Mouse (Mus musculus) stomach, embryonic 16.5 days (tissue): ENCODE measurements around the gene Extl1. TPM values are rescaled to one million over a fixed set of nuclear protein-coding genes. Genes with fewer than 3 reads are reported as not detected.

ENCODE experiments used
- ATAC-seq: fragments of 200-750 bp; cut with Nextera tagmentation; 2 replicates; pipeline ENCODE4 v1.8.0; 2017; ENCODE audit warnings: moderate number of reproducible peaks, moderate TSS enrichment; ENCODE audit not compliant: insufficient read depth, low FRiP score
- H3K27ac ChIP-seq: fragments of 300-500 bp; sonication (generic); 2 replicates; pipeline ENCODE4 v1.5.1; 2014; ENCODE audit warnings: low read length
- H3K27me3 ChIP-seq: fragments of 300-500 bp; sonication (generic); 2 replicates; pipeline ENCODE4 v1.6.1; 2014; ENCODE audit warnings: low read length, control low read depth, mixed read lengths; ENCODE audit not compliant: control insufficient read depth, insufficient read depth
- H3K36me3 ChIP-seq: fragments of 300-500 bp; sonication (generic); 2 replicates; pipeline ENCODE4 v1.6.1; 2014; ENCODE audit warnings: low read length; ENCODE audit not compliant: control insufficient read depth, insufficient read depth
- H3K4me1 ChIP-seq: fragments of 300-500 bp; sonication (generic); 2 replicates; pipeline ENCODE4 v1.6.1; 2014; ENCODE audit warnings: low read length, control low read depth, mixed read lengths; ENCODE audit not compliant: control insufficient read depth, insufficient read depth
- H3K4me2 ChIP-seq: fragments of 300-500 bp; sonication (generic); 2 replicates; pipeline ENCODE4 v1.6.1; 2014; ENCODE audit warnings: low read depth, low read length, mixed read lengths
- H3K4me3 ChIP-seq: fragments of 300-500 bp; sonication (generic); replicated peaks from 2 replicates; pipeline ENCODE4 v1.5.1; 2014; ENCODE audit warnings: mild to moderate bottlenecking, low read length
- H3K9ac ChIP-seq: fragments of 300-500 bp; sonication (generic); 2 replicates; pipeline ENCODE4 v1.6.1; 2014; ENCODE audit warnings: low read length
- H3K9me3 ChIP-seq: fragments of 300-500 bp; sonication (generic); replicated peaks from 2 replicates; pipeline ENCODE4 v1.6.1; 2016; ENCODE audit warnings: low read length, control low read depth; ENCODE audit not compliant: control insufficient read depth
- WGBS: fragments of 180-500 bp; shearing (Covaris S2); extraction: QIAGEN DNeasy Blood & Tissue Kit; methylation state at CpG from one replicate; pipeline ENCODE4 v1.1.7; 2014; 5-methylcytosine and 5-hydroxymethylcytosine counted together
- polyA plus RNA-seq: library from polyadenylated mRNA; unstranded; fragments of >200 nt; fragmentation: Nextera tagmentation; extraction: Ambion mirVana; gene quantifications from 2 replicates; pipeline ENCODE4 v1.2.1, GENCODE M21; 2015

Extl1 gene
- polyA plus RNA-seq, 1 experiment from 2014 or later, result 1.7 TPM

- no peak for ATAC-seq
- Histone ChIP-seq H3K9me3 (no peaks in the 10 kb centered on the region), H3K27ac (no peak overlapping the region), H3K4me2 (no peak overlapping the region), H3K36me3 (no peaks in the 10 kb centered on the region), H3K27me3 (peaks cover 22% of the 10 kb centered on the region), H3K4me1 (peaks cover 23% of the 10 kb centered on the region), H3K4me3 (no peak overlapping the region), H3K9ac (no peak overlapping the region)
- 57% methylated on average over 1 of the region's 1 CpGs for WGBS
These were observed 9.3 kb downstream of the Extl1 start for GRCm38 (mm10) chr4:134374306-134374705.

GRCm38 (mm10) chr4:134373295-134373694, 10.4 kb downstream of the Extl1 start:
- 84% methylated on average over 8 of the region's 8 CpGs for WGBS
- H3K9me3 ChIP-seq, result no peaks in the 10 kb centered on the region
- no peaks in the 10 kb centered on the region for H3K36me3 ChIP-seq
- no peak overlapping the region for H3K27ac ChIP-seq
- H3K4me3 ChIP-seq, result no peak overlapping the region
- ATAC-seq, result no peak
- H3K4me1 ChIP-seq, result peaks cover 18% of the 10 kb centered on the region
- H3K27me3 ChIP-seq, result peaks cover 22% of the 10 kb centered on the region
- H3K9ac ChIP-seq, result no peak overlapping the region
- no peak overlapping the region for H3K4me2 ChIP-seq

GRCm38 (mm10) chr4:134372294-134372747, 11.3 kb downstream of the Extl1 start:
- ATAC-seq, result peak; percentile 81
- H3K4me1 ChIP-seq, result peaks cover 18% of the 10 kb centered on the region
- peak overlapping the region; percentile 66 for H3K9ac ChIP-seq
- H3K4me3 ChIP-seq, result peak overlapping the region; percentile 59
- H3K9me3 ChIP-seq, result no peaks in the 10 kb centered on the region
- no peaks in the 10 kb centered on the region for H3K36me3 ChIP-seq
- H3K4me2 ChIP-seq, result peak overlapping the region; percentile 96
- H3K27ac ChIP-seq, result no peak overlapping the region
- peaks cover 22% of the 10 kb centered on the region for H3K27me3 ChIP-seq
- WGBS, result under 1% methylated on average over 16 of the region's 16 CpGs

GRCm38 (mm10) chr4:134371316-134371855, 12.3 kb downstream of the Extl1 start:
- H3K9ac ChIP-seq, result peak overlapping the region; percentile 58
- H3K27ac ChIP-seq, result no peak overlapping the region
- no peak for ATAC-seq
- H3K4me1 ChIP-seq, result peaks cover 18% of the 10 kb centered on the region
- peaks cover 22% of the 10 kb centered on the region for H3K27me3 ChIP-seq
- H3K4me2 ChIP-seq, result peak overlapping the region; percentile 96
- no peaks in the 10 kb centered on the region for H3K9me3 ChIP-seq
- no peaks in the 10 kb centered on the region for H3K36me3 ChIP-seq
- peak overlapping the region; percentile 59 for H3K4me3 ChIP-seq
- WGBS, result under 1% methylated on average over 17 of the region's 17 CpGs

- peak overlapping the region; percentile 96 for H3K4me2 ChIP-seq
- peak overlapping the region; percentile 59 for H3K4me3 ChIP-seq
- peaks cover 22% of the 10 kb centered on the region for H3K27me3 ChIP-seq
- 2% methylated on average over 18 of the region's 18 CpGs for WGBS
- no peaks in the 10 kb centered on the region for H3K9me3 ChIP-seq
- ATAC-seq, result no peak
- no peaks in the 10 kb centered on the region for H3K36me3 ChIP-seq
- H3K27ac ChIP-seq, result no peak overlapping the region
- H3K4me1 ChIP-seq, result peaks cover 18% of the 10 kb centered on the region
- peak overlapping the region; percentile 58 for H3K9ac ChIP-seq
These were observed 12.9 kb downstream of the Extl1 start for GRCm38 (mm10) chr4:134370649-134371221.

GRCm38 (mm10) chr4:134365280-134365679, 18.4 kb downstream of the Extl1 start:
- Histone ChIP-seq H3K27me3 (peaks cover 2% of the 10 kb centered on the region), H3K9me3 (no peaks in the 10 kb centered on the region), H3K4me2 (no peak overlapping the region), H3K4me1 (no peaks in the 10 kb centered on the region; the same call in 1 of the 2 replicates), H3K27ac (no peak overlapping the region), H3K4me3 (no peak overlapping the region), H3K36me3 (no peaks in the 10 kb centered on the region), H3K9ac (no peak overlapping the region)
- 24% methylated on average over 5 of the region's 5 CpGs for WGBS
- no peak for ATAC-seq

GRCm38 (mm10) chr4:134362586-134362985, 21.1 kb downstream of the Extl1 start:
- WGBS, result 25% methylated on average over 9 of the region's 9 CpGs
- H3K9ac ChIP-seq, result no peak overlapping the region
- H3K27ac ChIP-seq, result no peak overlapping the region

GRCm38 (mm10) chr4:134362124-134362523, 21.5 kb downstream of the Extl1 start:
- Histone ChIP-seq H3K9me3 (no peaks in the 10 kb centered on the region), H3K4me3 (no peak overlapping the region), H3K9ac (no peak overlapping the region; the same call in 1 of the 2 replicates), H3K27ac (no peak overlapping the region), H3K27me3 (no peaks in the 10 kb centered on the region), H3K4me2 (no peak overlapping the region), H3K36me3 (no peaks in the 10 kb centered on the region), H3K4me1 (peaks cover 7% of the 10 kb centered on the region)
- 53% methylated on average over 9 of the region's 9 CpGs for WGBS
- ATAC-seq, result no peak

More at GRCm38 (mm10) chr4:134362586-134362985, 21.1 kb downstream of the Extl1 start:
- H3K4me3 ChIP-seq, result no peak overlapping the region
- H3K27me3 ChIP-seq, result no peaks in the 10 kb centered on the region; the same call in 1 of the 2 replicates
- 0 out of 2 replicates have a peak overlapping the region, but pooled peaks have one; percentile 23 for H3K4me2 ChIP-seq
- H3K9me3 ChIP-seq, result no peaks in the 10 kb centered on the region
- H3K36me3 ChIP-seq, result no peaks in the 10 kb centered on the region
- ATAC-seq, result no peak
- peaks cover 2% of the 10 kb centered on the region; the same call in 1 of the 2 replicates for H3K4me1 ChIP-seq

- no peak overlapping the region for H3K27ac ChIP-seq
- WGBS, result 26% methylated on average over 5 of the region's 5 CpGs
- ATAC-seq, result 0 out of 2 replicates have a peak, but pooled peaks have one; percentile 15
These were observed 22.4 kb downstream of the Extl1 start for GRCm38 (mm10) chr4:134361215-134361614.

More at GRCm38 (mm10) chr4:134361215-134361614, 22.4 kb downstream of the Extl1 start:
- no peak overlapping the region for H3K4me2 ChIP-seq
- no peaks in the 10 kb centered on the region for H3K9me3 ChIP-seq
- H3K4me1 ChIP-seq, result peaks cover 11% of the 10 kb centered on the region
- no peaks in the 10 kb centered on the region for H3K27me3 ChIP-seq
- no peak overlapping the region for H3K9ac ChIP-seq
- H3K4me3 ChIP-seq, result no peak overlapping the region
- no peaks in the 10 kb centered on the region for H3K36me3 ChIP-seq
